Mouse (Mus musculus) fibroblast of lung, adult 2 months (primary cell): ENCODE results near the gene Akap17b.

Source experiments
- DNase-seq: peaks from one replicate; pipeline ENCODE4 v3.0.0-alpha.2; 2011; ENCODE audit warnings: low read depth

Gene Akap17b

DNA sequence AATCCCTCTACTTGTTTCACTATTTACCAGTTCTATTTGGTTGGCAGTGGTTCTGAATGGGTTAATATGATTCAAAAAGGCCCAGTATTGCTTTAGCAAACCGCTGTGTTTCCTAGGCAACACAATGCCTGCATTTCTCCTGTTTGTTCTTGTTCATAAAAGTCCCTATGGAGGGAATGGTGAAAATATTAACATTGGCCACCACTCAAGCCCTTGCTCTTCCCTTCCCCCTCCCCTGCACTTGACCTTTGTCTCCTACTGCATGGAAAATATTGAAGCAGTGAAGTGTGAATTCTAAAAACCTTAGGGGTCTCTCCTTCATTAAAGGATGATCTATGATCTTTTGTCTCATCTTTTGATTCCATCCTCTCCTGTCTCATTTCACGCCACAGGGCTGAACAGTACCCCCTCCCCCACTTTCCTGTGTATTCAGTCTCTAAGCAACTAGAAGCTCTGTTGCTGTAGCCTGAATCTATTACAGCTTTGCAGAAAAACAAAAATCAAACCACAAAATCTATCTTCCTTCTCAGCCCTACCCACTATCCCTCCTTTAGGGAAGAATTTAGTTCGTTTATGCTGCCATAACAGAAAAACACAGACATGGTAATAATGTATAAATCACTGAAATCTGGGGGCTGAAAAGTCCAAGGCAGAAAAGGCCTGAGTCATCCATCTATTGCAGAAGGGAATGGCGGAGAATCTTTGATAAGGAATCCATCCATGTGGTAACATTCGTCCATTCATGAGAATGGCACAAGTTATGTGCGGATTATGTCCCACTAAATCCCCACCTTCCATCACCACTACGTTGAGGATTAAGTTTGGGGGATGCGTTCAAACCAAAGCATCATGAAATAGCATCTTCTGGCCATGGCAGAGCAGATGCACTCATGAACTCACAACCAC is 57.6 kb downstream of the Akap17b start:
- no peak for DNase-seq

DNA sequence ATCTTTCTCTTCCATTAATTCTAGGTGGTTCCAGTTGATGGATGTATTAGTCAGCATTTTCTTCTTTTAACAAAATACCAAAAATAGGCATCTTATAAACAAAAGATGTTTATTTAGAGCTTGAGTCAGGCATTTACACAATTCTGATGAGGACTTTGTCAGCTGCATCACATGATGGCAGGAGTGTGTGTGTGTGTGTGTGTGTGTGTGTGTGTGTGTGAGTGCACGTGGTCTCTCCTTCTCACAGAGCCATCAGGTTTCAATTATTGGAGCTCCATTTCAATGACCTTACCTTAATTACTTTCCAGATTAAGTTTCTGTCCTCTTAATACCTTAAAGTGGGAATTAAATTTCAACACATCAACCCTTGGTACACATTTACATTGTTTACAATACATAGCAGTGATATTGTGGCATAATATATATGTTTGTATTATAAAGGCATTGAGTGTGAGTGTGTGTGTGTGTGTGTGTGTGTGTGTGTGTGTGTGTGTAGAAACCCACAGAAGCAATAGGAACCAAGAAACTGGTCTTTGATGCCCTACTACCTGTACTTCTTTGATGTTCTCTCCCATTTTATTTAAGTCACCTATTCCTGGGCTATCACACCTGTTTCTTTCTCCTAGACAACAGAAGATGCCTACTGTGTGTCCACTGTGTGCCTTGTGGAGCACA is 58.4 kb downstream of the Akap17b start:
- DNase-seq = no peak

DNA sequence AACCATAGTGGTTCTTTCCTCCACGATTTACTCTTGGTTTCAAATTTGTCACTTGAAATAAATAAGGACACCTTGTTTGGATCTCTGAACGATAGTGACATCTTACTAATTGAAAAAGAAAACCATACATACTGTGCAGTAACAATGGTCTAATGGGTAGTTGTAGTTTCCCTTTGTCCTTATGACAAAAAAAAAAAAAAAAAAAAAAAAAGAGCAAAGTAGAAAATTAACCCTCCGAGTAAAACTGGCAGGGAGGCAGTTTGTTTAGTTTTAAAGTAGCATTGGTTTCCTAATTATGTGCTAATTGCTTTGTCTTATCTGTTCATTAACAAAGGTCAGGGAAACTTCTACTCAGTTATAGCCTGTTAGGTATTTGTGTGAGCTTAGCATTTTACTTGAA is 83.1 kb downstream of the Akap17b start:
- no peak for DNase-seq

DNA sequence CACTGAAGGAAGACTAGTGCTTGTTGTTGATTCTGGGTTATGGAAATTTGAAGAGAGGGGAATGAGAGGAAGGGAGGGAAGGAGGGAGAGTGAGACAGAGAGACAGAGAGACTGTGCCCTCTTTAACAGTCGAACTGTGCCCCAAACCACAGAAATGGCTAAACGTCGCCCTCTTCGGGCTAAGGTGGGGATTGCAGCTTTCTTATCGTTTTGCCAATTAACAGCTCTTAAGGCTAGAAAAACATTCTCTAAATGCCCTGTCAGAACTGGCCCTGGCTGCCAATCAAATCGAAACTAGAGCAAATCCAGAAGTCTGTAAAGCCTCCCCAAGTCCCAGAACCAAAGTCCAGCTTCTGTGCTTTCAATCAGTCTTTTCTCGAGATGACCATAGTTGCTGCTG is 83.5 kb downstream of the Akap17b start:
- no peak for DNase-seq

DNA sequence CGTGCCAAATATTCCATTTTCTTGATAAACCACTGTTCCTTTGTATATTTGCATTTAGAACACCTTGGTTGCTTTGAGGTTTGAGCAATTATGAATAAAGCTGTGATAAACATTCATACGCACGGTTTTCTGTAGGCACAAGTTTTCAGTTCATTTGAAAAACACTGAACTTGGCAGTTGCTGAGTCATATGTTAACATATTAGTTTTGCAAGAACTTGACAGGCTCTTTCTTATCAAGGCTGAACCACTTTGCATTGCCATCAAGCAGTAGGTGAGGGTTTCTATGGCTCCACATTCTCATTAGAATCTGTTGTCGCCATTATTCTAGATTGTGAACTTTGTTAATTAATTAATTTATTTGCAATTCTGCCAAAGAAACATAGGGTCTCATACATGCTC is 85.0 kb downstream of the Akap17b start:
- no peak for DNase-seq
